Mouse (Mus musculus) stomach, postnatal 0 days (tissue): ENCODE measurements at regions not wholly inside any gene's neighbourhood (a gene's known extent, or its start where the extent isn't known, plus 50 kb on each side); places are given as distances from the start of the nearest gene placed in this dataset.

Experiments
- CTCF ChIP-seq: IDR thresholded peaks from 2 replicates; pipeline ENCODE4 v1.5.1; 2016; ENCODE audit warnings: antibody characterized with exemption, low read depth, mild to moderate bottlenecking, moderate library complexity
- EP300 ChIP-seq: optimal IDR thresholded peaks from 2 replicates; pipeline ENCODE3; 2016; ENCODE audit warnings: antibody characterized with exemption

DNA sequence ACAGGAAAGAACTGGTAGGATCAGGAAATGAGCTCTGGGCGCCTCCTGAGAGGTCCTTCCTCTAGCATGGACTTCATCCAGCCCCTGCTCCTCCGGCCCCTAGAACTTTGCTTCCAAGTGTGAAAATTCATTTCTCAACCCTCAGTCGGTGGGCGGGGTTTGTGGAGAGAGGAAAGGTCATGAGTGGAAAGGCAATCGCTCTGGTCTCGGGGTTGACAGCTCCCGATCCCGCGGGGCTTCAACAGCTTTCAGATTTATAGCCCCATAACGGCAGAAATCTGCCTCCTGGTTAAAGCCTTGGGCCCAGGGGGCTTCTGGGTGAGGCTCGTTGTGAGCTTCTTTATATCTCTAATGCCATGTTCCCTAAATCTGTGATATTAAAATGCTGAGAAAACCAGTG, 184.2 kb upstream of the Spaca1 start:
- TF ChIP-seq CTCF, result no peak
- no peak for TF ChIP-seq EP300
